Mouse (Mus musculus) small intestine, adult 2 months (tissue): ENCODE measurements around the gene Nhlrc4.

Experiments used
- CTCF ChIP-seq: fragments of 200-500 bp; IDR thresholded peaks from 2 replicates; pipeline ENCODE4 v1.5.1; 2012; ENCODE audit warnings: low read depth, mild to moderate bottlenecking, control low read depth, inconsistent platforms, low read length, moderate library complexity, mixed read lengths; ENCODE audit not compliant: insufficient replicate concordance, insufficient read length; ENCODE audit errors: extremely low read depth
- POLR2A ChIP-seq: fragments of 200-500 bp; IDR thresholded peaks from 2 replicates; pipeline ENCODE4 v1.6.1; 2012; ENCODE audit warnings: low read depth, mild to moderate bottlenecking, control low read depth, inconsistent platforms, low read length, moderate library complexity

DNA sequence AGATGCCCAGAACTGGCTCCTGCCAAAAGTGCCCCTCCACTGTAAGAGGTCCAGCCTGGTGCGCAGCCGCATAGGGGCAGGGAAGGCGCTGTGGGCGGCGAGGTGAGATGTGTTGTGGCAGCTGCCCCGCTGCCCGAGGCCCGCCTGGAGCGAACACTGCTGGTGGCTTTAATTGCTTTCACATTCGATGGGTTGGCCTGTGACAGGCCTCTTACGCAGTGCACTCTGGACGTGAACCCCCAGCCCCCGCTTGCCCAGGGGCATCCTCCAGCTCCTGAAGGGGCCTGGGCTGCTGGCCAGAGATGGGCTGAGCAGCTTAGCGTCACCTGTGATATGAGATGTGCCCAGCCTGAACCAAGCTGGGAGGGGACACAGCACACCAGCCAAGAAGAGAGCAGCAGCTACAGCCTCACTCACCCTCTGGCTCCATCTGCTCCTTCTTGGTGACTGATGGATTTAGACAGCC is 12.9 kb upstream of the Nhlrc4 start:
- TF ChIP-seq POLR2A (no peak), CTCF (no peak)
